Mouse (Mus musculus) heart, embryonic 11.5 days (tissue): ENCODE results near the gene Rtbdn. TPM values are rescaled to one million over a fixed set of nuclear protein-coding genes. Genes with fewer than 3 reads are reported as not detected.
"Not testable (repeated sequence)": the region's sequence is repeated elsewhere in the genome, so short reads cannot be mapped to it uniquely, and the experiment has no call there.

Experiments
- ATAC-seq: fragments of 200-750 bp; cut with Nextera tagmentation; replicated peaks from 2 replicates; pipeline ENCODE4 v1.8.0; 2017; ENCODE audit warnings: moderate library complexity; ENCODE audit not compliant: insufficient number of reproducible peaks, low FRiP score, low TSS enrichment
- H3K27ac ChIP-seq: fragments of 300-500 bp; sonication (generic); 2 replicates; pipeline ENCODE4 v1.5.1; 2014; ENCODE audit warnings: mild to moderate bottlenecking, low read depth, low read length
- H3K27me3 ChIP-seq: fragments of 300-500 bp; sonication (generic); 2 replicates; pipeline ENCODE4 v1.6.1; 2014; ENCODE audit warnings: mild to moderate bottlenecking, low read length, mixed read lengths; ENCODE audit not compliant: control insufficient read depth, insufficient read depth
- H3K36me3 ChIP-seq: fragments of 300-500 bp; sonication (generic); 2 replicates; pipeline ENCODE4 v1.6.1; 2014; ENCODE audit warnings: mild to moderate bottlenecking, low read length, moderate library complexity, mixed read lengths; ENCODE audit not compliant: control insufficient read depth, insufficient read depth
- H3K4me1 ChIP-seq: fragments of 300-500 bp; sonication (generic); 2 replicates; pipeline ENCODE4 v1.6.1; 2014; ENCODE audit warnings: low read length; ENCODE audit not compliant: control insufficient read depth, insufficient read depth
- H3K4me2 ChIP-seq: fragments of 300-500 bp; sonication (generic); 2 replicates; pipeline ENCODE4 v1.6.1; 2014; ENCODE audit warnings: mild to moderate bottlenecking, moderate library complexity
- H3K4me3 ChIP-seq: fragments of 300-500 bp; sonication (generic); 2 replicates; pipeline ENCODE4 v1.5.1; 2014; ENCODE audit warnings: low read depth, low read length
- H3K9ac ChIP-seq: fragments of 300-500 bp; sonication (generic); 2 replicates; pipeline ENCODE4 v1.6.1; 2014; ENCODE audit warnings: mild to moderate bottlenecking, low read depth, low read length, moderate library complexity
- H3K9me3 ChIP-seq: fragments of 300-500 bp; sonication (generic); replicated peaks from 2 replicates; pipeline ENCODE4 v1.6.1; 2016; ENCODE audit warnings: low read length; ENCODE audit not compliant: control insufficient read depth
- WGBS: fragments of 180-500 bp; shearing (Covaris S2); extraction: QIAGEN DNeasy Blood & Tissue Kit; methylation state at CpG from one replicate; pipeline ENCODE4 v1.1.7; 2014; ENCODE audit not compliant: insufficient replicate concordance; 5-methylcytosine and 5-hydroxymethylcytosine counted together
- polyA plus RNA-seq: library from polyadenylated mRNA; unstranded; fragments of >200 nt; fragmentation: Nextera tagmentation; extraction: Ambion mirVana; gene quantifications from 2 replicates; pipeline ENCODE4 v1.2.1, GENCODE M21; 2014

Rtbdn gene
- polyA plus RNA-seq, 1 experiment from 2014 or later = not detected

DNA sequence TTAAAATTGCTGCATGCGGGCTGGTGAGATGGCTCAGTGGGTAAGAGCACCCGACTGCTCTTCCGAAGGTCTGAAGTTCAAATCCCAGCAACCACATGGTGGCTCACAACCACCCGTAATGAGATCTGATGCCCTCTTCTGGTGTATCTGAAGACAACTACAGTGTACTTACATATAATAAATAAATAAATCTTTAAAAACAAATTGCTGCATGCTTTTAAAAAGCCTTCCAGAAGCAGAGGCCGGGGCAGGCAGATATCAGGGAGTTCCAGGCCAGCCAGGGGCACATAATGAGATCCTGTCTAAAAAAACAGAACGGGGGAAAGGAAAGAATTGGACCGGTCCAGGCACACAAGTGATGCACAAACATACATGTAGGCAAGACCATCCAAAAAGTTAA lies 38.8 kb upstream of the Rtbdn start:
- Histone ChIP-seq H3K4me1 (peaks cover 14% of the 10 kb centered on the region), H3K27me3 (peaks cover 39% of the 10 kb centered on the region), H3K4me3 (peak overlapping the region; percentile 54), H3K4me2 (peak overlapping the region; percentile 92)
- 25% methylated on average over 7 of the region's 7 CpGs for WGBS
- H3K9me3 ChIP-seq, H3K36me3 ChIP-seq, H3K27ac ChIP-seq, ATAC-seq, H3K9ac ChIP-seq: not testable (repeated sequence)

DNA sequence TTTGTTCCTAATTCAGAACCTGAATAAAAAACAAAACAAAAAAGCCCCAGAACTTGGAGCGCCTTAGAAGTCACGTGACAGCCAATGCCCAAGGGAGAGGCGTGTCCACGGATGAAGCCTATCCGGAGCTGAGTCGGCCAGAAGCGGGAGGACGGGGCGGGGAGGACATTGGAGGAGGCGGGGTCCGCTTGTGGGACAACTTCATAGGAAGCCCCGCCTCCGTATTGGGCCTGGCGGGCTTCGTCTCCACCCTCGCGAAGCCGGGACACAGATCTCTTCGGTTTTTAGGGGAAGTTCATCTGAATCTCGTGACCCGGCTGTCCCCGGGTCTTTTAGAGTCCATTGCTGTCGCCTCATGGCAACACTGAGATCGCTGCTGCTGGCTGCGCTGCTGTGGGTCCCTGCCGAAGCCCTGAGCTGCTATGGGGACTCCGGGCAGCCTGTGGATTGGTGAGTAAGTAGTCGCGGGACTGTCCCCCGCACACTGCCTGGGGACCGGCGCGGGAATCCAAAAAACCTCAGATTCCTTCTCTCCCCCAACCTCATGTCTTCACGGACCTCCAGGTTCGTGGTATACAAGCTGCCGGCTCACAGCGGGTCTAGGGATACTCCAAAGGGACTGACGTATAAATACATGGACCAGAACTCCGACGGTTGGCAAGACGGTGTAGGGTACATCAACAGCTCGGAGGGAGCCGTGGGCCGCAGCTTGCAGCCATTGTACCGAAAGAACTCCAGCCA lies 38.2 kb upstream of the Rtbdn start, which contains the start of gene Dnase2a:
Gene Dnase2a (plus strand): TSS at position 140 of the 741 bp plus-strand sequence.
- H3K9ac ChIP-seq = peak within 1 kb of the TSS; percentile 72
- H3K4me3 ChIP-seq = peak within 1 kb of the TSS; percentile 54
- no peaks in the 10 kb centered on the region for H3K9me3 ChIP-seq
- 0 out of 2 replicates have a peak within 1 kb of the TSS, but pooled peaks have one; percentile 2 for H3K27ac ChIP-seq
- peak; percentile 88 for ATAC-seq
- 1% methylated on average over 45 of the region's 45 CpGs for WGBS
- H3K36me3 ChIP-seq = no peaks in the 10 kb centered on the region
- H3K4me2 ChIP-seq = peak within 1 kb of the TSS; percentile 92
- peaks cover 44% of the 10 kb centered on the region for H3K27me3 ChIP-seq
- peaks cover 11% of the 10 kb centered on the region for H3K4me1 ChIP-seq

DNA sequence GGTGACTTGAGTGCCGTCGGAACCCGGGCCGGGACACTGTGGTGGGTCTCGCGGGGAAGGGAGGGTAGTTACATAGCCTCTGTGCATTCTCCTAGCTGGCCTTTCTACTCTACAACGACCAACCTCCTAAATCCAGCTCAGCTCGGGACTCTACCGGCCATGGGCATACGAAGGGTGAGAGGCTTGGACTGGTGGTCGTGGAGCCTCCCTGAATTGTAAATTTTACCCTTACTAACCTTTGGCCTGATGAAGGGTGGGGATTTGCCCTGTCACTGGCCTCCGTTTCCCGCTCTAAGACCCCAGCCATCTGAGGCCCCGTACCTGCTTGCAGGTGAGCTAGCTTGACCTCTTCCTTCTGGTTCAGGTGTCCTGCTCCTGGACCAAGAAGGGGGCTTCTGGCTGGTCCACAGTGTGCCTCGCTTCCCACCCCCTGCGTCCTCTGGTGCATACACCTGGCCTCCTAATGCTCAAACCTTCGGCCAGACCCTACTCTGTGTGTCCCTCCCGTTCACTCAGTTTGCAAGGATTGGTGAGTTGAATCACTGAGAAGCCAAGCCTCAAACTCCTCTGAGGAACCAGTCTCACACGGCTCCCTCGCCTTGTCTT lies 37.5 kb upstream of the Rtbdn start:
- H3K36me3 ChIP-seq = no peaks in the 10 kb centered on the region
- H3K9ac ChIP-seq = peak overlapping the region; percentile 72
- H3K27me3 ChIP-seq = peaks cover 50% of the 10 kb centered on the region
- WGBS = 47% methylated on average over 20 of the region's 20 CpGs
- peak overlapping the region; percentile 92 for H3K4me2 ChIP-seq
- peak overlapping the region; percentile 54 for H3K4me3 ChIP-seq
- no peak for ATAC-seq
- no peaks in the 10 kb centered on the region for H3K9me3 ChIP-seq
- H3K27ac ChIP-seq = no peak overlapping the region
- peaks cover 9% of the 10 kb centered on the region for H3K4me1 ChIP-seq

DNA sequence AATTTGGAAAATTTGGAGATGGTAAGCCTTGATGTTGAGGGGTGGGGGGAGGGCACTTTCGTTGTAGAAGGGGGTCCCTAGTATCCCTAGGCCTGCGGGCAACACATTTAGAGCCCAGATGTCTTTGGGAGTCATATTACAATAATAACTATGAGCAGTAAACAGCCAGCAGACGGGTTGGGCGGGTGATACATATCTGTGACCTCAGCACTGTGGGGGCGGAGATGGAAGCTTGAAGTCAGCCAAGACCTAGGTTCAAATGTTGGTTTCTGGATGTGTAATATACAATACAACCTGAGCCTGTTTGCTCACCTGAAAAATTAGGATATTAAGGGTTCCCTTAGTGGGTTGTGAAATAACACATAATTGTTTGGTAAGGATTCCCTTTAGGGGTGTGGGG lies 36.8 kb upstream of the Rtbdn start:
- Histone ChIP-seq H3K27me3 (peaks cover 56% of the 10 kb centered on the region), H3K4me1 (peaks cover 9% of the 10 kb centered on the region), H3K36me3 (no peaks in the 10 kb centered on the region), H3K9me3 (no peaks in the 10 kb centered on the region), H3K9ac (no peak overlapping the region), H3K4me3 (no peak overlapping the region), H3K27ac (no peak overlapping the region), H3K4me2 (no peak overlapping the region)
- 76% methylated on average over 5 of the region's 5 CpGs for WGBS
- no peak for ATAC-seq

DNA sequence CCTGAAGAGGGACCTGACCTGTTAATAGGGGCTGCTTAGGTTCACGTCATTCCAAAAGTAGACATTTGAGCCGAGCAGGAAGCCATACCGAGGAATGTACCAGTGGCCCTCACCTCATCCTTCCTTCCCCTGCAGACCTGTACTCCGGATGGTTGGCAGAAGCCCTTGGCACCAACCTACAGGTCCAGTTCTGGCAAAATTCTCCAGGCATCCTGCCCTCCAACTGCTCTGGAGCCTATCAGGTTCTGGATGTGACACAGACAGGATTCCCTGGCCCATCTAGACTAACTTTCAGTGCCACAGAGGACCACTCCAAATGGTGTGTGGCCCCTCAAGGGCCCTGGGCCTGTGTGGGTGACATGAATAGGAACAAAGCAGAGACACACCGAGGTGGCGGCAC lies 36.2 kb upstream of the Rtbdn start:
- Histone ChIP-seq H3K9ac (no peak overlapping the region), H3K4me2 (no peak overlapping the region), H3K27ac (no peak overlapping the region), H3K27me3 (peaks cover 60% of the 10 kb centered on the region), H3K4me1 (peaks cover 9% of the 10 kb centered on the region), H3K4me3 (no peak overlapping the region), H3K36me3 (no peaks in the 10 kb centered on the region), H3K9me3 (no peaks in the 10 kb centered on the region)
- WGBS = 79% methylated on average over 6 of the region's 6 CpGs
- no peak for ATAC-seq

DNA sequence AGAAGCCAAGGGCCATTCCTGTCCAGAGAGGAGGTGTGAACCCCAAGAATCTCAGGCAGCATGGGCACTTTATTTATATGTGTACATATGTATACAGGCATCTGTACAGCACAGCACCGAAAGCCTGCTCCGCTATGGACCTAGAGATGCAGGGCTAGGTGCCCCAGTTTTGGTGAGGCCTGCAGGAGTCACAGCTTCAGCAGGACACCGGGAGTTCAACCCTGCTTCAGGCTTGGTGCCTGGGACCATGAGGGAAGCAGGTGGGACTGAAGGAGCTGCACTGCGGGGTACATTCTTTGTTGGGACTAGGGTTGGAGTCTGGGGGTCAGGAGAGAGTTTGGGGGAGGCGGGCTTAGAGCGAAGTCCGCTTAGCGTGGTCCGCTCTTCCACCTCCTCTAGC lies 34.9 kb upstream of the Rtbdn start:
- no peak overlapping the region for H3K27ac ChIP-seq
- no peak overlapping the region for H3K4me3 ChIP-seq
- no peak for ATAC-seq
- no peaks in the 10 kb centered on the region for H3K9me3 ChIP-seq
- no peaks in the 10 kb centered on the region for H3K36me3 ChIP-seq
- no peak overlapping the region for H3K9ac ChIP-seq
- H3K4me2 ChIP-seq = no peak overlapping the region
- peaks cover 9% of the 10 kb centered on the region for H3K4me1 ChIP-seq
- WGBS = 78% methylated on average over 9 of the region's 9 CpGs
- peaks cover 70% of the 10 kb centered on the region for H3K27me3 ChIP-seq

DNA sequence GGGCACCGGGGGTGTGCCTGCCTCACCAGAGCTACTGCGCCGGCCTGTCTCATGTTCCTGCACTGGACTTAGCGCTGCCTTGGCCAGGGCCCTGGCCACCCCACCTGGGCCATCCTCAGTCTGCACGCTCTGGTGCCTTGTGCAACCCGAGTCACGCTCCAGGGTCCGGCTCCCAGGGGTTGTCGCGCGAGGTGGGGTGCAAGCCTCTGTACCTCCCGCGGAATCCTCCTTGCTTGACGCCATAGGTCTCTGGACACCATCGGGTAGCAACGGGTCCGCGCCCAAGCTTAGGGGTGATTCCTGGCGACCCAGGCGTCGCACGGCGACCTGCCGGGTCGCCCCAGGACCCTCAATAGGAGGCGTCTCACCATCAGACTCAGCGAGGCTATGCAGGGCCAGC lies 34.4 kb upstream of the Rtbdn start:
- 22% methylated on average over 27 of the region's 27 CpGs for WGBS
- ATAC-seq = no peak
- H3K4me3 ChIP-seq = peak overlapping the region; percentile 49

DNA sequence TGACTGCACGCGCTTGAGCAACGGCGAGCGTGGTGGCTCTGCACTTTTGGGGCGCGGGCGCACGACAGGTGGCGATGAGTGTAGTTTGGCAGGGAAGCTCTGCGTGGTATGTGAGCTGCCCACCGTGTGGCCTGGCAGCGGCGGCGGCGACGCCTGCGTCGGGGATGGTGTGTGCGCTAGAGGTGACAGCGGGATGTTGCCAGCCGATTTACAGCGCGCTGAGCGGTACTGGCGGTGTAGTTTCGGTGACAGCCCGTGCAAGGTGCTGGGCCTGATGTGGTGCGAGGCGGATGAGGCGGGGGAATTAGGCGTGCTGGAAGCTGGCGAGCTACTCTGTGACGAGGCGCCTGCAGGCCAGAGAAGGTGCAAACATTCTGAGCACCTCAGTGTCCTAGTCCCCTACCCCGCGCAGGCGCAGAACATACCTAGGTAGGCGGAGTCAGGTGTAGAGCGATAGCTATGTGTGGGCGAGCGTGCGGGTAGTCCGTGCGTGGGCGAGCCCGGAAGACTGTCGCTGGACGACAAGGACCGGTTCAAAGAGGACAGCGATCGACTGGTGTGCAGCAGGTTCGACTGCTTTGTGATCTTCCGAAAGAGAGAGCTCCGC lies 33.8 kb upstream of the Rtbdn start:
- 0 out of 2 replicates have a peak, but pooled peaks have one; percentile 46 for ATAC-seq
- Histone ChIP-seq H3K9ac (peak overlapping the region; percentile 50; the same call in 1 of the 2 replicates), H3K9me3 (no peaks in the 10 kb centered on the region), H3K27me3 (peaks cover 80% of the 10 kb centered on the region), H3K4me2 (peak overlapping the region; percentile 95), H3K36me3 (no peaks in the 10 kb centered on the region), H3K4me3 (peak overlapping the region; percentile 49), H3K4me1 (peaks cover 9% of the 10 kb centered on the region), H3K27ac (no peak overlapping the region)
- WGBS = 1% methylated on average over 55 of the region's 55 CpGs

More for the DNA sequence above, 34.4 kb upstream of the Rtbdn start:
- peaks cover 9% of the 10 kb centered on the region for H3K4me1 ChIP-seq
- H3K27me3 ChIP-seq = peaks cover 74% of the 10 kb centered on the region
- no peak overlapping the region for H3K27ac ChIP-seq
- no peaks in the 10 kb centered on the region for H3K36me3 ChIP-seq
- H3K9me3 ChIP-seq = no peaks in the 10 kb centered on the region
- peak overlapping the region; percentile 50; the same call in 1 of the 2 replicates for H3K9ac ChIP-seq
- peak overlapping the region; percentile 95 for H3K4me2 ChIP-seq
